Mouse (Mus musculus) retina, embryonic 14.5 days (tissue): ENCODE data around the gene 4931422A03Rik.

Source experiments
- DNase-seq: peaks from one replicate; pipeline ENCODE4 v3.0.0-alpha.2; 2015; ENCODE audit warnings: low spot score

Gene 4931422A03Rik

GRCm38 (mm10) chr2:103969437-103970040 is 58.6 kb downstream of the 4931422A03Rik start:
- peak; percentile 73 for DNase-seq

GRCm38 (mm10) chr2:103968919-103969436 is 59.2 kb downstream of the 4931422A03Rik start:
- no peak for DNase-seq

DNA sequence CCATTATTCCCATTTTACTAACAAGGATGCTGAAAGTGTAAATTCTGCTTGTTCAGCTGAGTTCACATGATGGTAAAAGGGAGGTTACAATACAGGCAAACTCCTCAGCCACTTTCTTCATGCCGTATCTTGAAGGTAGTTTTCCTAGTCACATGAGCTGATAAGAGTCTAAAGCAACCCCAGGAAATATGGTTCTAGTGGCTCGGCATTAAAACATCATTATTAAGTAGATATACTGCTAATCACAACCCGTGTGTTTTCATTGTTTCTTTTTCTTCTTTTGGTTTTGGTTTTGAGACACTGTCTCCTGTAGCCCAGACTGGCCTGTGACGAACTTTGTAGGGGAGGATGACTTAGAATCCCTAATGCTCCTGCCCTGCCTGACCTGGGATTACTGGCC is 60.0 kb downstream of the 4931422A03Rik start:
- no peak for DNase-seq

- DNase-seq: no peak
Observed at GRCm38 (mm10) chr2:103965391-103965790, 62.8 kb downstream of the 4931422A03Rik start.

DNA sequence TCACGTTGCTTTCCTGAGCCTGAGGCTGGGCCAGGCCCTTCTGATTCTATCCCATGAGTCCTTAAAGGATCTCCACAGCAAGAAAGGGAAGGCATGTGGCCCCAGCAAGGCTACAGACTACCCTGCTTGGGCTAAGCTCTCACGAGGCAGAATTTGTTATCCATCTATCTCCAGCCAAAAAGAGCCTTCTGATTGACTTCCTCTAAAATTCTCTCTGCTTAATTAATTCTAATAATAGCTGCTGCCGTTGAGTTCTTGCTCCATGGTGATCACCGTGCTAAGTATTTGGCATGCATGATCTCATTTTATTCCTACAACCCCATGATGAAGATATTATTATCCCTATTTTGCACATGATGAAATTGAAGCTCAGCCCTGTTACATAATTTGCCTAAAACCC is 65.8 kb downstream of the 4931422A03Rik start:
- no peak for DNase-seq

DNA sequence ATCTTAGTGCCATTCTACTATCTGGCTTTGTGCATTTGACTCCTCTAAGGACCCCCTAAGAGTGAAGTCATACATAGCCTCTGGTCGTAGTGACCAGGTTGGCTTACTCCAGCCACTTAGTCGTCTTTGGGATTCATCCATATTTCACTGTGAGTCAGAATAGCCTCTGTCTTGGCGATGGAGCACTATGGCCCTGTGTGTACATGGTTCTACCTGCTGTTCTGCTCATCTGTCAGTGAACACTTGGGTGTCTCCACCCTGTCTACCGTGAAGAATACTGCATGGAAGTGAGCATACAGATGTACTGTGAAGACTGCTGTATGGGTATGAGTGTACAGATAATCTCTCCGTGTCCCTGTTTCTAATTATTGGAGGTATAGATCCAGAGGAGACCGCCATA is 68.6 kb downstream of the 4931422A03Rik start:
- DNase-seq: no peak

DNA sequence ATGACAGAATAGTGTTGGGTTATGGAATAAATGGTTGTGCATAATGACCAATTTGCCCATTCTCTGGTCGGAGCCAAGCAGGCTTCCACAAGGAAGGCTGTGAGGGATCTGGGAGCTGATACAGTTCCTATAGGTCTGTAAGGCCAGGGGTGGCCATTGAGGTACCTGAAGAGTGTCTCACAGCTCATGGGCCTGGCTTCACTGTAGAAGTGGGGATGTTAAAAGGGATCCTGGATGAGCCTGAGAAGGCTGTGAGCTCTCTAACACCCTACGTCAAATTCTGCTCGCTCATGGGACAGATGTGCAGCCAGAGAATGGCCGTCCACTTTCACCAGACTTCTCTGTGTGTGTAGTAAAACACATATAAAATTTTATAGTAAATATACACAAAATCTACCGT is 69.1 kb downstream of the 4931422A03Rik start:
- DNase-seq: no peak

DNA sequence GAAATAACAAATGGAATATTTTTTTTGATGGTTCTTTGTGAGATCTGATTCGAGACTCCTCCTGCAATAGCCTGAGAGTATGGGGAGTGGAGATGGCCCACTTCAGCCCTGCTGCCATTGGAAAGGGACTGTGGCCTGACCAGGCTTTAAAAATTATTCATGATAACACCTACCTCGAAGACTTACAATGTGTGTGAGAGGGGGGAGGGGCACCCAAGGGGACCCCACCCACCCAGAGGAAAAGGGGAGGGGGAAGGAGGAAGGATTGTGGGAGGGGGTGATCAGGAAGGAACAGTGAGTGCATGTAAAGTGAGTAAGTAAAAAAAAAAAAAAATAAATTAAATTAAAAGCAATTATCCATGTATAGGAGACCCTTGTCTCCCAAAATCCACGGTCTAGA is 69.5 kb downstream of the 4931422A03Rik start:
- no peak for DNase-seq

- DNase-seq: no peak
Observed at GRCm38 (mm10) chr2:103957649-103958546, 70.3 kb downstream of the 4931422A03Rik start, which contains the start of gene Lmo2. Gene Lmo2, plus strand, starts transcription at chr2:103957986.

DNA sequence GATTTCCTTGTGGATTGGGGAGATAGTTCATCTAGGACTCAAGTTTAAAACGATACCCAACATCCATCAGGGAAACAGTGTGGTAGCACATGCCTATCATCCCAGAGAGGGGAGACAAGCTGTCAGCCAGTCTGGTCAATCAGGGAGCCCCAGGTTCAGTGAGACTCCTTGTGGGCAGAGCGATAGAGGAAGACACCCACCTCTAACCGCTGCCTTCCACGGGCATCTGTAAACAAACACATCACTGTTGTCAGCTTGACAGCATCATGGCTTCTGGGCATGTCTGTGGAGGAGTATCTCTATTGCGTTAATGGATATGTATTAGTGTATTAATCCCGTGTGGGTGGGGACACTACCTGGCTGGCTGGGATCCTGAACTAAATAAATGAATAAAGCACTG is 71.3 kb downstream of the 4931422A03Rik start:
- DNase-seq: no peak

DNA sequence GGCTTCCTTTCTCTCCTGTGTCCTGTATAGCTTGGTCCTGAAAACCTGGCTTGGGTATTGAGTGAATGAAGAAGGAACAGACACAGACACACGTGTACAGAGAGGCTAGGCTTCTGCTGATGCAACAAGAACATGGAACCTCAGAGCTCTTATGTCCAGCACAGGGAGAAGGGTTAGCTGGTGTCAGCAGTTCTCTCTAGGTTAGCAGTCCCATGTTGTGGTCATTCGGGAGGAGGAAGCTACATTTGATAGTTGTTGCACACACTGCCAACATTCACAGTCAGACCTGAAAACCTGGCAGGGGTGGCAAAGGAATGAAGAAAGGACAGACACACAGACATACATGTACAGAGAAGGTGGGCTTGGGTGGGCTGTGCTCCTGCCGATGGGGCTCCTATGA is 72.4 kb downstream of the 4931422A03Rik start:
- DNase-seq: no peak

- no peak for DNase-seq
Observed at GRCm38 (mm10) chr2:103953050-103953835, 74.9 kb downstream of the 4931422A03Rik start.

DNA sequence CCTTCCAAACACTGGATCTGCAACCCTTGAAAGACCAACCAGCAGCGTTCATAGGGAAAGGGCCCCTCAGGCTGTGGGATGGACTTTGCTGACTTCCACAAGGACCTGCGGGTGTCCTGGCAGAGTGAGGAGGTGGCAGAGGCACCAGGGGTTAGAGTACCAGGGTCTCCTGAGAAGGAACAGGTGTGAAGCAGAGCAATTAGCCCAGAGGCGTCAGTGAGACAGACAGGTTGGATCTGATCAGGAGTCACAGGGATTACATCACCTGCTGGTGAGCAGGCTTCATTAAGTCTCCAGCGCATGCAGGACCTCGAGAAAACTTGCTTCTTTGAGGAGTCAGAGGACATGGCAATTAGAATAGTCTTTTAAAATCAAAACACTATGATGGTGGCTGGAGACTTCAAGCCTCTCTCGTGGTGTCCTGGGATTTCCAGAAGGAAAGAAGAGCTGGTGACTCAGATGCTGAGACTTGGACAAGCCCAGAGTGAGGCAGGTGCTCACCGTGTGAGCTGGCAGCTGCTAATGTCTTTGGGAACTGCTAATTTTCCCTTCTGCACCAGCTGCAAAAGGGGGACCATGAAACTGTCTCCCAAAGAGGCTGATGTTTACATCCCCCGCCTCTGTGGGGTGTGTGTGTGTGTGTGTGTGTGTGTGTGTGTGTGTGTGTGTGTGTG is 80.0 kb downstream of the 4931422A03Rik start:
- no peak for DNase-seq

- DNase-seq: no peak
Observed at GRCm38 (mm10) chr2:103946892-103947291, 81.3 kb downstream of the 4931422A03Rik start.

GRCm38 (mm10) chr2:103945571-103946092 is 82.5 kb downstream of the 4931422A03Rik start:
- no peak for DNase-seq

- no peak for DNase-seq
Observed at GRCm38 (mm10) chr2:103944859-103945258, 83.3 kb downstream of the 4931422A03Rik start.

DNA sequence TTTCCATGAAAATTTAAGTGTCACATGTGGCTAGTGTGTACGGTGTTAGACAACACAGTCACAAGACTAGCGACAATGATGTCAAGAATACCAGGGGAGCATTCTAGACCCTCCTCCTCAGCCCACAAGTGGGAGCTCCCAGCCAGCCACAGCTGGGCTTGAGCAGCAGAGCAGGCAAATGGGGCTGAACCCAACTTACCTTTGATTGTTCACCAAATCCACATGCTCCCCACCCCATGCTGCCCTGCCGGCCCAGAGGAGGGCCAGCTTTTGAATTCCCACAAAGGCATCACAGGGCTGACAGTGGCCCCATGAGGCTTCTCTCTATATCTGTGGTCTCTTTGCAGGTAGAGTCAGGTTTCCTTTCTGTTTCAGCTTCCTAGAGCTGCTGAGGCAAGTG is 87.1 kb downstream of the 4931422A03Rik start:
- DNase-seq: no peak

GRCm38 (mm10) chr2:103939003-103939402 is 89.2 kb downstream of the 4931422A03Rik start:
- DNase-seq: no peak

- no peak for DNase-seq
Observed at GRCm38 (mm10) chr2:103938573-103938972, 89.6 kb downstream of the 4931422A03Rik start.

DNA sequence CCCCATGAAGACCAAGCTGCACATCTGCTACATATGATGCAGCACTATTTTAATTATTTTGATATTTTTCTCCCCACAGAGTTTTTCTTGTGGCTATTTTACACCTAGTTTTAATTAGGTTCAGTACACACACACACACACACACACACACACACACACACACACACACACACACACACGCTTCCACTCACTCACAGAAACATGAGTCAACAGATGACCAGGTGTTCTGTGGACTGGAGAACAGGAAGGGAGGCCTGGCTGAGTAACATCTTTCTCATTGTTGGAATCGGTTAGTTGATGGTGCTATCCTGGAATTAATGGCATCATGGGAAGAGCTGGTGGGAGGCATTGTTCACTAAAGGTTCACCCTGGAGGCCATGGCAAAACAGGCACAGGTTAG is 90.5 kb downstream of the 4931422A03Rik start:
- no peak for DNase-seq

DNA sequence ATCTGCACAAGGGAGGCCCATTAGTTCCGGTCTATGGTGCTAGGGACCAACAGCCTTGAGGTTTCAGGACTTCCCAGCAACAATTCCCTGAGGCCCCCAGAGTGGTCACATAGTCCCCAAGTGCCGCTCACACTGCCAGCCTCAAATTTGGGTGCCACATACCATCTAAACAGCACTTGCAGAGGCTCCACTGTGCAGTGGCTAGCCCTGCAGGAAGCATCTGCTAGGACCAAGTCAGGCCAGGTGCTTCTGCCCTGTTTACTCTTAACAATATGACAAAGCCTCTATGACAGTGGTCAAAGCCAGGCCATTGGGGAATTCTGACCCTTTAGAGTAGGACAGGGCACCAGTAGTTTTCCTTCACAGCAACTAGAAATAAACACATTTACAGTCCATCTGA is 91.5 kb downstream of the 4931422A03Rik start:
- DNase-seq: no peak
